ENCODE assay signal across 8 mouse cellular contexts in the genomic region with DNA sequence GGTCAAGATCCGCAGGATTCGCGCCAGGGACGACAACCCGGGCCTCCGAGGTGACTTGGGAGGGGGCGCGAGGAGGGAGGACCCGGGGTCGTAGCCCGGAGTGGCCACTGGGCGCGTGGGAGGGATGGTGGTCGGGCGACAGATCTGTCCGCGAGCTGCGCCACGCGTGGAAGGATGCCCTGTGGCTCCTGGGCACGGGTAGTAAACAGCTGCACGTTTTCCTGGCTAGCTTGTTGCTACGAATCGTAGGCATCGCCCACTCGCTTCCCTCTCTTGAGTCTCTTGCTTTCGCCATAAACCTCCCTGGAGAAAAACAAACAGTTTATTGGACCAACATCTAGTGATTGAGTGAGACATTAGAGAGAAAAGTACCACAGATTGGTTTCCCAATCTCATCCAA. TPM values are rescaled to one million over a fixed set of nuclear protein-coding genes. Genes with fewer than 3 reads are reported as not detected.
DNase-seq lines count a peak whose midpoint lies in the region; ATAC-seq and TF ChIP-seq lines count a peak whose summit lies in the region.

No protein-coding gene starts in this region.

- H3K4me1 ChIP-seq in heart, adult 2 months (ENCODE audit: control insufficient read depth, insufficient read depth, low read length): peaks cover 2% of the 10 kb centered on the region
- H3K4me1 ChIP-seq in spleen, adult 2 months (ENCODE audit: control insufficient read depth, insufficient read depth, insufficient read length): 0 out of 2 replicates have a peak, but pooled peaks cover 2% of the 10 kb centered on the region
- H3K4me1 ChIP-seq in hindbrain, embryonic 12.5 days: peaks cover 11% of the 10 kb centered on the region
- peaks cover 23% of the 10 kb centered on the region for H3K4me1 ChIP-seq in midbrain, embryonic 10.5 days

- TF ChIP-seq EP300 in heart, adult 2 months (IDR thresholded peaks at IDR 0.05; ENCODE audit: insufficient read depth, low read depth, low read length): no peak

- no peak for DNase-seq in heart, adult 2 months
- DNase-seq in heart, postnatal 4 days: no peak
- peak in 1 of 2 experiments; percentile 44 for DNase-seq in spleen, adult 2 months (ENCODE audit: low read depth in 1 of 2, low spot score in 2 of 2)
- no peak for DNase-seq in spleen, postnatal 4 days (ENCODE audit: low spot score in 2 of 2)
- no peak for DNase-seq in midbrain, embryonic 10.5 days (ENCODE audit: low spot score)
- no peak for DNase-seq in Muller cell, postnatal 12 days (ENCODE audit: inconsistent ontology term)
- no peak for DNase-seq in layer of hippocampus, postnatal 36 days

- H3K9ac ChIP-seq in heart, adult 2 months (ENCODE audit: low read depth, low read length): peak overlapping the region; percentile 94
- H3K9ac ChIP-seq in hindbrain, embryonic 12.5 days: peak overlapping the region; percentile 78

- peak overlapping the region; percentile 78 for H3K27ac ChIP-seq in heart, adult 2 months
- peak overlapping the region; percentile 4; the same call in 1 of the 2 replicates for H3K27ac ChIP-seq in spleen, adult 2 months (ENCODE audit: insufficient read depth, low read length)
- peak overlapping the region; percentile 7; the same call in 1 of the 2 replicates for H3K27ac ChIP-seq in hindbrain, embryonic 12.5 days
- peak overlapping the region; percentile 90 for H3K27ac ChIP-seq in midbrain, embryonic 10.5 days (replicated peaks)

- H3K79me2 ChIP-seq in heart, adult 2 months (replicated peaks; ENCODE audit: control insufficient read depth, insufficient read depth, low read length): no peaks in the 10 kb centered on the region

- H3K36me3 ChIP-seq in heart, adult 2 months (ENCODE audit: control insufficient read depth, insufficient read depth, low read length): no peaks in the 10 kb centered on the region
- H3K36me3 ChIP-seq in spleen, adult 2 months (ENCODE audit: control insufficient read depth, insufficient read depth, low read length): no peaks in the 10 kb centered on the region
- no peaks in the 10 kb centered on the region for H3K36me3 ChIP-seq in hindbrain, embryonic 12.5 days
- peaks cover 13% of the 10 kb centered on the region for H3K36me3 ChIP-seq in midbrain, embryonic 10.5 days

- peak overlapping the region; percentile 84 for H3K4me2 ChIP-seq in hindbrain, embryonic 12.5 days (replicated peaks)

- intact Hi-C loops in heart, adult 2 months (cut with DNase I): loop anchor here (5.0 kb wide), 2 partner anchors 109 to 151 kb away; a partner anchor contains a TSS

- H3K4me3 ChIP-seq in heart, adult 2 months: peak overlapping the region; percentile 98
- peak overlapping the region; percentile 91 for H3K4me3 ChIP-seq in spleen, adult 2 months (ENCODE audit: extremely low read depth, insufficient read depth, insufficient read length)
- peak overlapping the region; percentile 91 for H3K4me3 ChIP-seq in hindbrain, embryonic 12.5 days
- H3K4me3 ChIP-seq in midbrain, embryonic 10.5 days: peak overlapping the region; percentile 69

- no peaks in the 10 kb centered on the region for H3K9me3 ChIP-seq in hindbrain, embryonic 12.5 days (replicated peaks)
- H3K9me3 ChIP-seq in midbrain, embryonic 10.5 days (replicated peaks): no peaks in the 10 kb centered on the region; the same call in 1 of the 2 replicates

- ATAC-seq in hindbrain, embryonic 12.5 days (ENCODE audit: low FRiP score): no peak; the same call in 1 of the 2 replicates

- 1% methylated on average over 27 of the region's 27 CpGs for WGBS in heart, adult 2 months
- WGBS in spleen, adult 2 months: under 1% methylated on average over 27 of the region's 27 CpGs
- under 1% methylated on average over 27 of the region's 27 CpGs for WGBS in hindbrain, embryonic 12.5 days
- under 1% methylated on average over 27 of the region's 27 CpGs for WGBS in midbrain, embryonic 10.5 days

- no peak for TF ChIP-seq POLR2A in heart, adult 2 months (IDR thresholded peaks at IDR 0.05; ENCODE audit: insufficient read depth, low read depth, low read length)
- no peak for TF ChIP-seq POLR2A in spleen, adult 2 months (IDR thresholded peaks at IDR 0.05; ENCODE audit: low read depth, low read length)

- TF ChIP-seq CTCF in heart, adult 2 months (IDR thresholded peaks at IDR 0.05): no peak
- no peak for TF ChIP-seq CTCF in spleen, adult 2 months (IDR thresholded peaks at IDR 0.05; ENCODE audit: extremely low read depth, insufficient read depth, insufficient read length, insufficient replicate concordance)

- no peaks in the 10 kb centered on the region for H3K27me3 ChIP-seq in heart, adult 2 months (ENCODE audit: control insufficient read depth, insufficient read depth, low read length)
- H3K27me3 ChIP-seq in spleen, adult 2 months (ENCODE audit: control insufficient read depth, insufficient read depth, low read length): no peaks in the 10 kb centered on the region
- H3K27me3 ChIP-seq in hindbrain, embryonic 12.5 days: no peaks in the 10 kb centered on the region; the same call in 1 of the 2 replicates
- peaks cover 10% of the 10 kb centered on the region; the same call in 1 of the 2 replicates for H3K27me3 ChIP-seq in midbrain, embryonic 10.5 days (ENCODE audit: low read depth, poor library complexity, severe bottlenecking)

RNA-seq across cellular contexts. Expression of a gene that starts 0.4 kb away (rescaled TPM):
- total RNA-seq in heart, adult 2 months (2021): 1 to 10 TPM; 5.0 to 6.2 TPM
- 5.3 and 5.6 TPM in 2 replicates for polyA plus RNA-seq in heart, adult 2 months (2012; rRNA removed)
- total RNA-seq in heart, postnatal 4 days (2021): 1 to 10 TPM; 7.5 to 7.7 TPM
- 12.7 and 16.0 TPM in 2 replicates for polyA plus RNA-seq in spleen, adult 2 months (2012; rRNA removed)
- polyA plus RNA-seq in hindbrain, embryonic 12.5 days (2016; fragmentation: Nextera tagmentation; extraction: Ambion mirVana): 33.0 and 37.7 TPM in 2 replicates
- polyA plus RNA-seq in midbrain, embryonic 10.5 days (2016; fragmentation: Nextera tagmentation; extraction: Ambion mirVana): 65.3 and 83.0 TPM in 2 replicates
- 10 to 100 TPM; 18.1 to 18.7 TPM for total RNA-seq in layer of hippocampus, postnatal 36 days (2021)

RNA-seq across cellular contexts. Expression of a gene that starts 53.8 kb away (rescaled TPM):
- total RNA-seq in heart, adult 2 months (2021): 100 to 1,000 TPM in 1 of 2 experiments, 10 to 100 TPM in 1; 85.8 to 101 TPM
- 70.1 and 94.1 TPM in 2 replicates for polyA plus RNA-seq in heart, adult 2 months (2012; rRNA removed)
- total RNA-seq in heart, postnatal 4 days (2021): 10 to 100 TPM; 73.8 to 77.5 TPM
- polyA plus RNA-seq in spleen, adult 2 months (2012; rRNA removed): 18.4 and 23.7 TPM in 2 replicates
- 69.3 and 75.5 TPM in 2 replicates for polyA plus RNA-seq in hindbrain, embryonic 12.5 days (2016; fragmentation: Nextera tagmentation; extraction: Ambion mirVana)
- 90.1 and 102 TPM in 2 replicates for polyA plus RNA-seq in midbrain, embryonic 10.5 days (2016; fragmentation: Nextera tagmentation; extraction: Ambion mirVana)
- 10 to 100 TPM; 50.4 to 55.8 TPM for total RNA-seq in layer of hippocampus, postnatal 36 days (2021)

Comparison
In these comparisons a context has a peak if more than half of its experiments do, and no peak if none do; other contexts are left out.
1. H3K27ac ChIP-seq: peak in every context shown above with its lines; median percentile 90 in midbrain, embryonic 10.5 days; 78 in heart, adult 2 months; 7 in hindbrain, embryonic 12.5 days; 4 in spleen, adult 2 months.